Mouse (Mus musculus) cortical plate, adult 2 months (tissue): ENCODE measurements around the gene BC067074.

Experiments
- CTCF ChIP-seq: fragments of 200-500 bp; IDR thresholded peaks from 2 replicates; pipeline ENCODE4 v1.5.1; 2011; ENCODE audit warnings: mild to moderate bottlenecking, control low read depth, low read length; ENCODE audit not compliant: insufficient read depth; ENCODE audit errors: extremely low read depth
- POLR2A ChIP-seq: fragments of 200-500 bp; IDR thresholded peaks from 2 replicates; pipeline ENCODE4 v1.6.1; 2011; ENCODE audit warnings: mild to moderate bottlenecking, low read length, control low read depth; ENCODE audit not compliant: insufficient read depth; ENCODE audit errors: extremely low read depth

- TF ChIP-seq CTCF = no peak
- no peak for TF ChIP-seq POLR2A
These were observed 57.9 kb downstream of the BC067074 start for GRCm38 (mm10) chr13:113350743-113351430.
